Mouse (Mus musculus) bone marrow, adult 2 months (tissue): ENCODE results near the gene Ndufs2.

Source experiments
- CTCF ChIP-seq: fragments of 200-500 bp; IDR thresholded peaks from 2 replicates; pipeline ENCODE4 v1.5.1; 2011; ENCODE audit warnings: low read length, control low read depth; ENCODE audit not compliant: control insufficient read depth, insufficient read depth
- POLR2A ChIP-seq: fragments of 200-500 bp; IDR thresholded peaks from 2 replicates; pipeline ENCODE4 v1.6.1; 2011; ENCODE audit warnings: low read depth, mild to moderate bottlenecking, control low read depth, low read length, borderline replicate concordance; ENCODE audit not compliant: control insufficient read depth

DNA sequence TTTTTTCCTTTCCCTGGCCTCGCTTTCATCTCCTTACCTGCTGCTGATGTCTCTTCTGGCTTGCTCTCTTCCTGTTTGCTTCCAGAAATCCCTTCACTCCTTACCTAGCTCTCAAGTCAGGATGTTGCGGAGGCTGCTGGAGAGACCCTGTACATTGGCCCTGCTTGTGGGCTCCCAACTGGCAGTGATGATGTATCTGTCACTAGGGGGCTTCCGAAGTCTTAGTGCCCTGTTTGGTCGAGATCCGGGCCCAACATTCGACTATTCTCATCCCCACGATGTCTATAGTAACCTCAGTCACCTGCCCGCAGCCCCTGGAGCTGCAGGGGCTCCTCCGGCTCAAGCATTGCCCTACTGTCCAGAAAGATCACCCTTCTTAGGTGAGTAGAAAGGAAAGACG is 20.4 kb upstream of the Ndufs2 start:
- TF ChIP-seq CTCF (no peak), POLR2A (no peak)
